In the genomic region with DNA sequence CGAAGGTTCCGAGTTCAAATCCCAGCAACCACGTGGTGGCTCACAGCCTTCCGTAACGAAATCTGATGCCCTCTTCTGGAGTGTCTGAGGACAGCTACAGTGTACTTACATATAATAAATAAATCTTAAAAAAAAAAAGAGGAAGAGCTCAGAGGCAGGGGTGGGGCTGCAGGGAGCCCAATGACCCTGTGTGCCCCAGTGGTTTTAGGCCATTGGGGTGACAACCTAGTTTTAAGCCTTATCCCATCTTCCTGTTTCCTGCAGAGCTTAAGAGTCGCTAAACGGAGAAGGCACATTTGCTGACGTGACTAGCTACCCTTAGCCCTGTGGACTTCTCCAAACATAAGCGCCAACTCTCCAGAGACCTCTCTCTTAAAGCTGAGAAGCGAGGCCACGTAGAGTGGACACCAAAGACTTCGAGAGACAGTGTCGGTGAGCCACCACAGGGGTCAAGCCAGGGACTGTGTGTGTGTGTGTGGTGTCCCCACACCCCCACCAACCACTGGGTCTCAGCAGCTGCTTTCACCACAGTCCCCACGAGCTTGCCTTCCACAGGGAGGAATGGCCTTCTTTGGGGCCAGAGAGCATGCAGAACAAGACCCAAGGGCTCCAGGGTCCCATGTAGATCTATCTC, we compare ENCODE assay signal across 10 mouse cellular contexts. TPM values are rescaled to one million over a fixed set of nuclear protein-coding genes. Genes with fewer than 3 reads are reported as not detected.
A peak's percentile ranks its signal among the peaks of the same experiment; 100 is the strongest.
DNase-seq lines count a peak whose midpoint lies in the region; ATAC-seq and TF ChIP-seq lines count a peak whose summit lies in the region.
"Had no signal": no experiment of that assay in that cellular context is flagged by ENCODE, and none has a peak within 500 bp of the region (broad histone marks: within the 10 kb centered on the region; RNA-seq: fewer than 3 reads in every experiment).

No protein-coding gene starts in this region.

- peaks cover 57% of the 10 kb centered on the region for H3K27me3 ChIP-seq in forebrain, embryonic 13.5 days
- peaks cover 47% of the 10 kb centered on the region for H3K27me3 ChIP-seq in forebrain, embryonic 15.5 days
- H3K27me3 ChIP-seq in testis, adult 2 months (ENCODE audit: control insufficient read depth, insufficient read depth, low read length) = no peaks in the 10 kb centered on the region
- H3K27me3 ChIP-seq in liver, embryonic 13.5 days = peaks cover 2% of the 10 kb centered on the region; the same call in 1 of the 2 replicates

- H3K36me3 ChIP-seq in forebrain, embryonic 13.5 days (ENCODE audit: poor library complexity, severe bottlenecking) = no peaks in the 10 kb centered on the region
- H3K36me3 ChIP-seq in forebrain, embryonic 15.5 days = no peaks in the 10 kb centered on the region
- no peaks in the 10 kb centered on the region for H3K36me3 ChIP-seq in testis, adult 2 months (ENCODE audit: control insufficient read depth, insufficient read depth, low read length)
- H3K36me3 ChIP-seq in liver, embryonic 13.5 days = peaks cover 32% of the 10 kb centered on the region

- no peak for ATAC-seq in forebrain, embryonic 13.5 days
- no peak for ATAC-seq in forebrain, embryonic 15.5 days (replicated peaks)
- no peak for ATAC-seq in liver, embryonic 13.5 days (ENCODE audit: low read depth)

- H3K4me2 ChIP-seq in forebrain, embryonic 13.5 days = 0 out of 2 replicates have a peak overlapping the region, but pooled peaks have one; percentile 8
- no peak overlapping the region for H3K4me2 ChIP-seq in forebrain, embryonic 15.5 days (replicated peaks)
- H3K4me2 ChIP-seq in liver, embryonic 13.5 days = peak overlapping the region; percentile 100

- H3K4me3 ChIP-seq in forebrain, embryonic 13.5 days = no peak overlapping the region
- H3K4me3 ChIP-seq in forebrain, embryonic 15.5 days = no peak overlapping the region
- H3K4me3 ChIP-seq in testis, adult 2 months (ENCODE audit: control insufficient read depth, low read depth, low read length) = peak overlapping the region; percentile 76
- peak overlapping the region; percentile 85 for H3K4me3 ChIP-seq in liver, embryonic 13.5 days (replicated peaks)

- no peak for DNase-seq in testis, postnatal 14 days (ENCODE audit: low spot score)
- DNase-seq in liver, embryonic 13.5 days = no peak
- peak; percentile 56 for DNase-seq in thymus, postnatal 4 days
- DNase-seq in natural killer cell, adult 2 months (ENCODE audit: low spot score in 2 of 2) = no peak
- no peak for DNase-seq in layer of hippocampus, adult 11-12 months (ENCODE audit: low spot score)
- DNase-seq: cerebellum, postnatal 10 days; kidney, adult 2 months had no signal

- TF ChIP-seq CTCF in testis, adult 2 months (IDR thresholded peaks at IDR 0.05; ENCODE audit: control insufficient read depth, insufficient read depth, insufficient replicate concordance, low read depth, low read length) = no peak

- H3K9me3 ChIP-seq in forebrain, embryonic 13.5 days (replicated peaks) = no peaks in the 10 kb centered on the region
- H3K9me3 ChIP-seq in forebrain, embryonic 15.5 days = no peaks in the 10 kb centered on the region
- H3K9me3 ChIP-seq in liver, embryonic 13.5 days (replicated peaks) = no peaks in the 10 kb centered on the region

- TF ChIP-seq POLR2A in testis, adult 2 months (IDR thresholded peaks at IDR 0.05; ENCODE audit: control insufficient read depth, low read depth, low read length) = no peak

- peaks cover 15% of the 10 kb centered on the region for H3K4me1 ChIP-seq in forebrain, embryonic 13.5 days
- H3K4me1 ChIP-seq in forebrain, embryonic 15.5 days = peaks cover 16% of the 10 kb centered on the region
- H3K4me1 ChIP-seq in testis, adult 2 months (ENCODE audit: control insufficient read depth, insufficient read depth, low read length) = peaks cover 14% of the 10 kb centered on the region
- peaks cover 81% of the 10 kb centered on the region for H3K4me1 ChIP-seq in liver, embryonic 13.5 days (replicated peaks)

- H3K27ac ChIP-seq in forebrain, embryonic 13.5 days = no peak overlapping the region
- H3K27ac ChIP-seq in forebrain, embryonic 15.5 days (replicated peaks) = no peak overlapping the region
- H3K27ac ChIP-seq in testis, adult 2 months (ENCODE audit: control insufficient read depth, insufficient read depth, low read depth, low read length) = no peak overlapping the region
- H3K27ac ChIP-seq in liver, embryonic 13.5 days = peak overlapping the region; percentile 98

- 87% methylated on average over 14 of the region's 14 CpGs for WGBS in forebrain, embryonic 13.5 days
- 82% methylated on average over 14 of the region's 14 CpGs for WGBS in forebrain, embryonic 15.5 days
- 39% methylated on average over 14 of the region's 14 CpGs for WGBS in liver, embryonic 13.5 days (ENCODE audit: insufficient replicate concordance)

- no peak overlapping the region for H3K9ac ChIP-seq in forebrain, embryonic 13.5 days
- no peak overlapping the region for H3K9ac ChIP-seq in forebrain, embryonic 15.5 days (replicated peaks)
- H3K9ac ChIP-seq in liver, embryonic 13.5 days = peak overlapping the region; percentile 94

RNA-seq across cellular contexts. Expression of gene Fam78a, which starts 3.2 kb away (rescaled TPM):
- 0.36 and 0.73 TPM in 2 replicates for polyA plus RNA-seq in forebrain, embryonic 13.5 days (2015; fragmentation: Nextera tagmentation; extraction: Ambion mirVana)
- polyA plus RNA-seq in forebrain, embryonic 15.5 days (2015; fragmentation: Nextera tagmentation; extraction: Ambion mirVana) = 0.46 and 0.54 TPM in 2 replicates
- polyA plus RNA-seq in testis, adult 2 months (2012; rRNA removed) = 276 and 286 TPM in 2 replicates
- 10.6 and 13.0 TPM in 2 replicates for polyA plus RNA-seq in liver, embryonic 13.5 days (2015; fragmentation: Nextera tagmentation; extraction: Ambion mirVana)

RNA-seq across cellular contexts. Expression of gene Plpp7, which starts 13.9 kb away (rescaled TPM):
- 10.3 and 11.9 TPM in 2 replicates for polyA plus RNA-seq in forebrain, embryonic 13.5 days (2015; fragmentation: Nextera tagmentation; extraction: Ambion mirVana)
- polyA plus RNA-seq in forebrain, embryonic 15.5 days (2015; fragmentation: Nextera tagmentation; extraction: Ambion mirVana) = 16.4 and 17.0 TPM in 2 replicates
- 4.6 and 4.7 TPM in 2 replicates for polyA plus RNA-seq in testis, adult 2 months (2012; rRNA removed)
- 2.0 and 2.2 TPM in 2 replicates for polyA plus RNA-seq in liver, embryonic 13.5 days (2015; fragmentation: Nextera tagmentation; extraction: Ambion mirVana)

Comparison
In these comparisons a context has a peak if more than half of its experiments do, and no peak if none do; other contexts are left out.
1. H3K4me3 ChIP-seq: peak in testis, adult 2 months (single experiment) and liver, embryonic 13.5 days (single experiment); none in forebrain, embryonic 13.5 days (single experiment) and forebrain, embryonic 15.5 days (single experiment).
2. RNA of gene Fam78a, which starts 3.2 kb away (polyA plus RNA-seq): 276 to 286 TPM in testis, adult 2 months; 10.6 to 13.0 TPM in liver, embryonic 13.5 days, 0.46 to 0.54 TPM in forebrain, embryonic 15.5 days and 0.36 to 0.73 TPM in forebrain, embryonic 13.5 days; every median in the first group is over 10 times any median in the second.